Mouse (Mus musculus): ENCODE results near the gene Ttbk1. TPM values are rescaled to one million over a fixed set of nuclear protein-coding genes. Genes with fewer than 3 reads are reported as not detected.

Ttbk1 gene
- polyA plus RNA-seq (2015; fragmentation: Nextera tagmentation; extraction: Ambion mirVana) = 0.13 and 0.15 TPM in 2 replicates

GRCm38 (mm10) chr17:46487431-46487830 lies at the start of gene Ttbk1:
Ttbk1 (minus strand) TSS chr17:46487675.
- ATAC-seq (ENCODE audit: low FRiP score, low TSS enrichment) (peak; percentile 16; the same call in 1 of the 2 replicates), DNase-seq (ENCODE audit: low spot score) (no peak)
- Histone ChIP-seq H3K27me3 (ENCODE audit: control insufficient read depth, insufficient read depth, low read length) (peaks cover 12% of the 10 kb centered on the region; the same call in 1 of the 2 replicates), H3K36me3 (ENCODE audit: control insufficient read depth, insufficient read depth, low read length) (no peaks in the 10 kb centered on the region), H3K9me3 (ENCODE audit: control insufficient read depth, low read length) (no peaks in the 10 kb centered on the region), H3K9ac (ENCODE audit: low read length) (peak within 1 kb of the TSS; percentile 35; the same call in 1 of the 2 replicates), H3K27ac (replicated peaks) (no peak within 1 kb of the TSS), H3K4me2 (replicated peaks; ENCODE audit: low read depth) (peak within 1 kb of the TSS; percentile 48), H3K4me3 (ENCODE audit: low read depth, low read length) (peak within 1 kb of the TSS; percentile 34), H3K4me1 (replicated peaks; ENCODE audit: control insufficient read depth, insufficient read depth) (no peaks in the 10 kb centered on the region)
- 1% methylated on average over 20 of the region's 49 CpGs for WGBS
- TF ChIP-seq CTCF (IDR thresholded peaks at IDR 0.05; ENCODE audit: low read depth) (no peak), EP300 (optimal IDR thresholded peaks at IDR 0.05) (no peak)

GRCm38 (mm10) chr17:46525579-46526307 lies 38.3 kb upstream of the Ttbk1 start:
- Histone ChIP-seq H3K27ac (replicated peaks) (no peak overlapping the region), H3K9ac (ENCODE audit: low read length) (no peak overlapping the region), H3K36me3 (ENCODE audit: control insufficient read depth, insufficient read depth, low read length) (no peaks in the 10 kb centered on the region), H3K4me3 (ENCODE audit: low read depth, low read length) (no peak overlapping the region), H3K27me3 (ENCODE audit: control insufficient read depth, insufficient read depth, low read length) (no peaks in the 10 kb centered on the region), H3K9me3 (ENCODE audit: control insufficient read depth, low read length) (no peaks in the 10 kb centered on the region), H3K4me2 (replicated peaks; ENCODE audit: low read depth) (no peak overlapping the region), H3K4me1 (replicated peaks; ENCODE audit: control insufficient read depth, insufficient read depth) (no peaks in the 10 kb centered on the region)
- no peak for TF ChIP-seq EP300 (optimal IDR thresholded peaks at IDR 0.05)
- TF ChIP-seq CTCF (IDR thresholded peaks at IDR 0.05; ENCODE audit: low read depth) = peak; percentile 97
- WGBS = 38% methylated on average over 12 of the region's 12 CpGs
- ATAC-seq (ENCODE audit: low FRiP score, low TSS enrichment) (peak; percentile 70), DNase-seq (ENCODE audit: low spot score) (peak; percentile 85)

DNA sequence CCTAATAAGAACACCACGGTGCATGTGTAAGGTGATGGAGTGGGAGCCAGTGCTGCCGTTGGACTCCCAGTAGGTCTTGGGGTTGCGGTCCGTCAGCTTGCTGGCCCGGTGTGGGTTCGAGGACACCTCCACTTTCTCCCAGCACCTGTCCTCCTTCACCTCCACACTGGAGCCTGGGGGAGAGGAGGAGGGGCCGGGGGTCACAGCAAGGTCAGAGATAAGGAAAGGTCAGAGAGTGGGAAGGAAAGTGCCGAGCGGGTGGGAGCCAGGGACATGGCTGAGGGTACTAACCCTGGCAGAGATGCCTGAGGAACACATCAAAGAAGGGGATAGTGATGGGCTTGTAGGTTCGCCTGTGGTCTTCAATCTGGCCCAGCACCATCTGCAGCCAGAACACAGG lies 37.6 kb upstream of the Ttbk1 start:
- no peaks in the 10 kb centered on the region for H3K4me1 ChIP-seq (replicated peaks; ENCODE audit: control insufficient read depth, insufficient read depth)
- H3K4me2 ChIP-seq (replicated peaks; ENCODE audit: low read depth) = no peak overlapping the region
- TF ChIP-seq EP300 (optimal IDR thresholded peaks at IDR 0.05) (no peak), CTCF (IDR thresholded peaks at IDR 0.05; ENCODE audit: low read depth) (no peak)
- ATAC-seq (ENCODE audit: low FRiP score, low TSS enrichment) (no peak), DNase-seq (ENCODE audit: low spot score) (no peak)
- WGBS = 71% methylated on average over 10 of the region's 10 CpGs
- no peak overlapping the region for H3K9ac ChIP-seq (ENCODE audit: low read length)
- no peaks in the 10 kb centered on the region for H3K36me3 ChIP-seq (ENCODE audit: control insufficient read depth, insufficient read depth, low read length)
- H3K27me3 ChIP-seq (ENCODE audit: control insufficient read depth, insufficient read depth, low read length) = no peaks in the 10 kb centered on the region
- no peak overlapping the region for H3K27ac ChIP-seq (replicated peaks)
- no peaks in the 10 kb centered on the region for H3K9me3 ChIP-seq (ENCODE audit: control insufficient read depth, low read length)
- no peak overlapping the region for H3K4me3 ChIP-seq (ENCODE audit: low read depth, low read length)

DNA sequence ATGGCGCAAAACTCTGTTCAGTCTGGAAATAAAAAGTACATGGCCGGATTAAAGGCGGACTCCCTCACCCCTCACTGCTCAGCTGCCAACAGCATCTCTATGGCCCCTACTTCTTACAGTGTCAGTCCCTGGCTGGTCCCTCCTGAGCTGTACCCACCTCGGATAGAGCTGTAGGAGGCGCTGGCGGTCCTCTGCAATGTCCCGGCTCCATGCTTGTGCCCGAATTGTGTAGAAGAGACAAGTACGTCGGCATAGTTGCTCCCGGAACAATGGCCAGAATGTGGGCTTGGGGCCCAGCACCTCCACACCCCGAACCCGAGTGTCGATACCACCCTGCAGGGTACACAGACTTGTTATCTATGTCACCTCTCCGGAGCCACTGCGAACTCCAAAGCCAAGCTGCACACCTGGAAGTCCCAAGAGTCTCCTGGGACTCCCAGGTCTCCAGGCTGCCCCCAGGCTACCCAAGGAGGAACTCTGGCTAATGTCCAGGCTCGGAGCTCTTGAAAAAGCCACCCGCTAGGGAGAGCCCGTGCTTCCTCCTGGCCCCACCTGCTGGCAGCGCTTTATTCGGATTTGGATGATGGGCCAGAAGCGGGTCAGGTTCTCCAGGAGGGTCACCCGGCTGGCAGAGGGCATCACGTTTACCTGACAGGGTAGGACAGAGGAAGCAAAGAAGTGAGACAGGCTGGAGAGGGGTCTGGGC lies 34.6 kb upstream of the Ttbk1 start:
- 39% methylated on average over 24 of the region's 24 CpGs for WGBS
- Histone ChIP-seq H3K4me1 (replicated peaks; ENCODE audit: control insufficient read depth, insufficient read depth) (no peaks in the 10 kb centered on the region), H3K9me3 (ENCODE audit: control insufficient read depth, low read length) (no peaks in the 10 kb centered on the region), H3K9ac (ENCODE audit: low read length) (no peak overlapping the region), H3K27me3 (ENCODE audit: control insufficient read depth, insufficient read depth, low read length) (no peaks in the 10 kb centered on the region), H3K27ac (replicated peaks) (no peak overlapping the region), H3K36me3 (ENCODE audit: control insufficient read depth, insufficient read depth, low read length) (no peaks in the 10 kb centered on the region), H3K4me3 (ENCODE audit: low read depth, low read length) (no peak overlapping the region), H3K4me2 (replicated peaks; ENCODE audit: low read depth) (no peak overlapping the region)
- ATAC-seq (ENCODE audit: low FRiP score, low TSS enrichment) (no peak), DNase-seq (ENCODE audit: low spot score) (no peak)
- TF ChIP-seq EP300 (optimal IDR thresholded peaks at IDR 0.05) = no peak
- peak; percentile 59 for TF ChIP-seq CTCF (IDR thresholded peaks at IDR 0.05; ENCODE audit: low read depth)

- Histone ChIP-seq H3K4me1 (replicated peaks; ENCODE audit: control insufficient read depth, insufficient read depth) (no peaks in the 10 kb centered on the region), H3K36me3 (ENCODE audit: control insufficient read depth, insufficient read depth, low read length) (no peaks in the 10 kb centered on the region), H3K27me3 (ENCODE audit: control insufficient read depth, insufficient read depth, low read length) (no peaks in the 10 kb centered on the region), H3K9ac (ENCODE audit: low read length) (peak overlapping the region; percentile 35; the same call in 1 of the 2 replicates), H3K4me3 (ENCODE audit: low read depth, low read length) (no peak overlapping the region), H3K27ac (replicated peaks) (no peak overlapping the region), H3K9me3 (ENCODE audit: control insufficient read depth, low read length) (no peaks in the 10 kb centered on the region), H3K4me2 (replicated peaks; ENCODE audit: low read depth) (peak overlapping the region; percentile 31)
- TF ChIP-seq EP300 (optimal IDR thresholded peaks at IDR 0.05) (no peak), CTCF (IDR thresholded peaks at IDR 0.05; ENCODE audit: low read depth) (no peak)
- WGBS = 77% methylated on average over 9 of the region's 9 CpGs
- DNase-seq (ENCODE audit: low spot score) (no peak), ATAC-seq (ENCODE audit: low FRiP score, low TSS enrichment) (no peak)
Observed at GRCm38 (mm10) chr17:46521174-46521573, 33.7 kb upstream of the Ttbk1 start.
